Mouse (Mus musculus) C2C12 (cell line): ENCODE results near the gene Chn2.

ENCODE experiments used
- CEBPB ChIP-seq: IDR thresholded peaks from one replicate; pipeline ENCODE4 v1.6.1; 2011; ENCODE audit warnings: low read depth, mild to moderate bottlenecking, control low read depth, moderate library complexity
- CTCF ChIP-seq: IDR thresholded peaks from one replicate; pipeline ENCODE4 v1.5.1; 2011; ENCODE audit not compliant: control insufficient read depth, insufficient read depth, insufficient read length
- MAX ChIP-seq: IDR thresholded peaks from one replicate; pipeline ENCODE4 v1.6.1; 2011; ENCODE audit warnings: mild to moderate bottlenecking, control low read depth
- MYOD1 ChIP-seq: IDR thresholded peaks from one replicate; pipeline ENCODE4 v1.6.1; 2011; ENCODE audit warnings: low read depth; ENCODE audit not compliant: control insufficient read depth, insufficient read length
- MYOG ChIP-seq: IDR thresholded peaks from one replicate; pipeline ENCODE4 v1.6.1; 2011; ENCODE audit not compliant: control insufficient read depth, insufficient read length; ENCODE audit errors: extremely low read depth
- USF1 ChIP-seq: IDR thresholded peaks from one replicate; pipeline ENCODE4 v1.6.1; 2011; ENCODE audit warnings: low read depth, mild to moderate bottlenecking, control low read depth, moderate library complexity

GRCm38 (mm10) chr6:54223529-54223928 is 184.2 kb downstream of the Chn2 start:
- TF ChIP-seq CTCF (no peak), MYOG (no peak), MAX (no peak), MYOD1 (no peak), USF1 (no peak), CEBPB (no peak)
